Mouse (Mus musculus): ENCODE results near the gene Olfr366.
"Not testable (repeated sequence)": the region's sequence is repeated elsewhere in the genome, so short reads cannot be mapped to it uniquely, and the experiment has no call there.

Gene Olfr366

DNA sequence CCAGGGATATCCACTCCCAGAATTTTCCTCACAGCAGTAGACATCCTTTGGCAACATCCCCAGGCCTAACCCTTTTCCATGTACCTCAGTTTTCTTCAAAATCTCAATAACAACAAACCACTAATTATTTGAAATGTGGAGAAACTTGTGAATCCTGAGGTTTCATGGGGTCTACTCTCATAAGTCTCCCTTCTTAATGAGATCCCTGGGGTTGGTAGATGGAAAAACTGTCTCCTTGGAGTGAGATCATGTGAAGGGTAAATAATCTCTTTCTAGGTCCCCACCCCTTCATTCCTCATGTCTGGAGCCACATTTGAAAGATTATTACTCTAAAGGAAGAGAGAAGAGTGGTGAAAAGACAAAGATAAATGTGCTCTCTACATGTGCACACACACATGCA, at the start of gene Olfr366:
TSS of gene Olfr366 (plus strand) at position 301 of the 400 bp plus-strand sequence.
- DNase-seq (ENCODE audit: low read depth): no peak

- DNase-seq (ENCODE audit: low read depth): no peak
These were observed 23.5 kb upstream of the Olfr366 start, which contains the start of gene Olfr365 for GRCm38 (mm10) chr2:37187898-37188297. Gene Olfr365 (plus strand): TSS chr2:37188198.

GRCm38 (mm10) chr2:37261781-37262180, 50.4 kb downstream of the Olfr366 start:
- DNase-seq (ENCODE audit: low read depth): not testable (repeated sequence)

Data from 416B (cell line).